Mouse (Mus musculus) lung, embryonic 15.5 days (tissue): ENCODE results near the gene Iglon5. TPM values are rescaled to one million over a fixed set of nuclear protein-coding genes. Genes with fewer than 3 reads are reported as not detected.
A peak's percentile ranks its signal among the peaks of the same experiment; 100 is the strongest.

Source experiments
- ATAC-seq: fragments of 200-750 bp; cut with Nextera tagmentation; 2 replicates; pipeline ENCODE4 v1.8.0; 2017; ENCODE audit warnings: moderate number of reproducible peaks, borderline replicate concordance; ENCODE audit not compliant: low FRiP score, low TSS enrichment; ENCODE audit errors: extremely low read depth
- H3K27ac ChIP-seq: fragments of 300-500 bp; sonication (generic); 2 replicates; pipeline ENCODE4 v1.5.1; 2015; ENCODE audit warnings: moderate library complexity, mild to moderate bottlenecking, inconsistent platforms
- H3K27me3 ChIP-seq: fragments of 300-500 bp; sonication (generic); 2 replicates; pipeline ENCODE4 v1.6.1; 2015; ENCODE audit warnings: inconsistent platforms
- H3K36me3 ChIP-seq: fragments of 300-500 bp; sonication (generic); 2 replicates; pipeline ENCODE4 v1.6.1; 2015; ENCODE audit warnings: inconsistent platforms
- H3K4me1 ChIP-seq: fragments of 300-500 bp; sonication (generic); 2 replicates; pipeline ENCODE4 v1.6.1; 2015; ENCODE audit warnings: inconsistent platforms
- H3K4me2 ChIP-seq: fragments of 300-500 bp; sonication (generic); 2 replicates; pipeline ENCODE4 v1.6.1; 2015; ENCODE audit warnings: inconsistent platforms, mild to moderate bottlenecking, moderate library complexity
- H3K4me3 ChIP-seq: fragments of 300-500 bp; sonication (generic); 2 replicates; pipeline ENCODE4 v1.5.1; 2015; ENCODE audit warnings: mild to moderate bottlenecking, inconsistent platforms
- H3K9ac ChIP-seq: fragments of 300-500 bp; sonication (generic); 2 replicates; pipeline ENCODE4 v1.6.1; 2015; ENCODE audit warnings: inconsistent platforms
- H3K9me3 ChIP-seq: fragments of 300-500 bp; sonication (generic); 2 replicates; pipeline ENCODE4 v1.6.1; 2016; ENCODE audit warnings: inconsistent platforms
- WGBS: fragments of 180-500 bp; shearing (Covaris S2); methylation state at CpG from one replicate; pipeline ENCODE4 v1.1.7; 2015; 5-methylcytosine and 5-hydroxymethylcytosine counted together
- polyA plus RNA-seq: library from polyadenylated mRNA; unstranded; fragments of >200 nt; fragmentation: Nextera tagmentation; extraction: Ambion mirVana; gene quantifications from 2 replicates; pipeline ENCODE4 v1.2.1, GENCODE M21; 2015

Iglon5 gene
- polyA plus RNA-seq, 1 experiment from 2014 or later, result 0.39 TPM

DNA sequence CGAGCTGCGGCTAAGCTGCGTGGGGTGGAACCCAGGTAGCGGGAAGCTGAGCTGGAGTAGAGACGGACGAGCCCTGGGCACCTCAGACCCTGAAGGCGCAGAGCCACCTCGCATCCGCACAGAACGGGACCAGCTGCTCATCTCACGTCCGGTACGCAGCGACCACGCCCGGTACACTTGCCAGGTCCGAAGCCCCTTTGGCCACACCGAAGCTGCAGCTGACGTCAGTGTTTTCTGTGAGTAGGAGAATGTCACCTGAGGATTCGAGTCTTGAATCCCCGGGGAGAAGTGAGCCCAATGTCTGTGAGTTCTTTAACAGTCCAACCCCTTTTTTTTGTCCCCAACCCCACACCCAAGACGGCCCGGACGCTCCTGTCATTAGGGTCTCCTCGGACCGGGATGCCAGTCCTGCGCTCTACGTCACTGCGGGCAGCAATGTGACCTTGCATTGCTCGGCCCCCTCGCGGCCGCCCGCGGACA, 25.0 kb downstream of the Iglon5 start:
- ATAC-seq, result no peak; the same call in 1 of the 2 replicates

DNA sequence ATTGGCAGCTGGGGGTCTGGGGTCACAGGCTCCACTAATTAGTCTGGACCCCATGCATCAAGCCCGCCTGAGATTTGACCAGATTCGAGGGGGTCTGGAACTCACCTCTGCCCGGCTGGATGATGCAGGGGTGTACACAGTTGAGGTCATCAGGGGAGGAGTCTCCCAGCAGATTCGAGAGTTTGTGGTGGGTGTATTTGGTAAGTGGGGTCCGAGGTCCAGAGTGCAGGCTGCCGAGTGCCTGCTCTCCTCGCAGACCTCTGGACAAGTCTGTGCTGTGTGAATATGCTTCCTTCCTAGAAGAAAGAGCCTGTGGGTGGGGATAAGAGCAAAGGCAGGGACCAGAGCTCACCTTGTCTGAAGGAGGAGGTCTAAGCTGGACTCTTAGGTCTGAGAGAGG, 25.9 kb downstream of the Iglon5 start:
- WGBS, result 68% methylated on average over 7 of the region's 7 CpGs
- Histone ChIP-seq H3K4me1 (peaks cover 16% of the 10 kb centered on the region), H3K4me3 (no peak overlapping the region), H3K9ac (no peak overlapping the region), H3K4me2 (no peak overlapping the region), H3K27me3 (peaks cover 9% of the 10 kb centered on the region), H3K27ac (no peak overlapping the region), H3K9me3 (no peaks in the 10 kb centered on the region), H3K36me3 (no peaks in the 10 kb centered on the region)
- no peak for ATAC-seq

More for the DNA sequence above, 25.0 kb downstream of the Iglon5 start:
- H3K4me2 ChIP-seq, result peak overlapping the region; percentile 95
- 6% methylated on average over 35 of the region's 35 CpGs for WGBS
- H3K36me3 ChIP-seq, result no peaks in the 10 kb centered on the region
- no peak overlapping the region for H3K27ac ChIP-seq
- peaks cover 16% of the 10 kb centered on the region for H3K4me1 ChIP-seq
- H3K9me3 ChIP-seq, result no peaks in the 10 kb centered on the region
- peak overlapping the region; percentile 51 for H3K4me3 ChIP-seq
- peaks cover 9% of the 10 kb centered on the region for H3K27me3 ChIP-seq
- H3K9ac ChIP-seq, result peak overlapping the region; percentile 47; the same call in 1 of the 2 replicates

DNA sequence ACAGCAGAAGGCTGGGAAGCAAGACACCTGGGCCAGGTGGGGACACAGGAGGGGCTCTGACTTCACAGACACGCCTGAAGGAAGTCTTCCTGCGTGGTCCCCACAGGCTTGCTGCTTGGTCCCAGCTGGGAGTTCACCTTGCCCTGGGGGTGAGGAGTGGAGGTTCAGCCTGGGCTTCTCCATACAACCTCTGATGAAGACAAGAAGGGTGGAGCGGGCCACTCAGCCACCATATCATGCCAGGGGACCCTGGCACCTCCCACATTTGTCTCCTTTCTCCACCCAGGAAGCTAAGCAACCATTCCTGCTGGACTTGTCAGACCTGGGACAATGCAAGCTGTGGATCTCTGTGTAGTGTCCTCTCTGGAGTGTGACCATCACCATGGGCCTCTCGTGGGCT, 27.0 kb downstream of the Iglon5 start, which contains the start of gene Vsig10l:
Gene Vsig10l, plus strand, starts transcription at position 301 of the 400 bp plus-strand sequence.
- H3K27me3 ChIP-seq, result peaks cover 9% of the 10 kb centered on the region
- H3K4me1 ChIP-seq, result peaks cover 16% of the 10 kb centered on the region
- no peak within 1 kb of the TSS for H3K4me2 ChIP-seq
- H3K36me3 ChIP-seq, result 0 out of 2 replicates have a peak, but pooled peaks cover 3% of the 10 kb centered on the region
- no peaks in the 10 kb centered on the region for H3K9me3 ChIP-seq
- 57% methylated on average over 4 of the region's 4 CpGs for WGBS
- H3K9ac ChIP-seq, result no peak within 1 kb of the TSS
- no peak for ATAC-seq
- H3K4me3 ChIP-seq, result no peak within 1 kb of the TSS
- H3K27ac ChIP-seq, result no peak within 1 kb of the TSS

DNA sequence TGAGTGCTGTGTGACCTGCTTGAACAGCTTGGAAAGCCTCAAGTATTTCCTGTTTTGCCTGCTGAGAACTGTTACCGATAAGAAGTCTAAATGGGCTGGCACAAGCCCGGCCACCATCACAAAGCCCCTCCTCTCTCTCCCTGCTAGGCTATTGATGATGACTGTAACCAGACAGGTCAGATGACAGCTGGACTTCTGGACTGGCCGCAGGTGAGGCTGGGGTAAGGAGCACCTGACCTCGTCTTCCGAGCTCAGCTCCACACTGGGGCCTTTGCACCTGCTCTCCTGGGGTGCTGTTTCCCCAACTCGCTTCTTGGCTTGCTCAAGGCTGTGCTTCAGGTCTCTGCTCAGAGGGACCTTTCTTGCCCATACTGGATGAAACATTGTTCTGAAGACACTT, 35.5 kb downstream of the Iglon5 start:
- Histone ChIP-seq H3K9ac (no peak overlapping the region), H3K4me3 (no peak overlapping the region), H3K9me3 (no peaks in the 10 kb centered on the region), H3K4me2 (no peak overlapping the region), H3K27me3 (no peaks in the 10 kb centered on the region), H3K27ac (no peak overlapping the region), H3K36me3 (peaks cover 54% of the 10 kb centered on the region), H3K4me1 (no peaks in the 10 kb centered on the region)
- WGBS, result 73% methylated on average over 6 of the region's 6 CpGs
- ATAC-seq, result no peak

DNA sequence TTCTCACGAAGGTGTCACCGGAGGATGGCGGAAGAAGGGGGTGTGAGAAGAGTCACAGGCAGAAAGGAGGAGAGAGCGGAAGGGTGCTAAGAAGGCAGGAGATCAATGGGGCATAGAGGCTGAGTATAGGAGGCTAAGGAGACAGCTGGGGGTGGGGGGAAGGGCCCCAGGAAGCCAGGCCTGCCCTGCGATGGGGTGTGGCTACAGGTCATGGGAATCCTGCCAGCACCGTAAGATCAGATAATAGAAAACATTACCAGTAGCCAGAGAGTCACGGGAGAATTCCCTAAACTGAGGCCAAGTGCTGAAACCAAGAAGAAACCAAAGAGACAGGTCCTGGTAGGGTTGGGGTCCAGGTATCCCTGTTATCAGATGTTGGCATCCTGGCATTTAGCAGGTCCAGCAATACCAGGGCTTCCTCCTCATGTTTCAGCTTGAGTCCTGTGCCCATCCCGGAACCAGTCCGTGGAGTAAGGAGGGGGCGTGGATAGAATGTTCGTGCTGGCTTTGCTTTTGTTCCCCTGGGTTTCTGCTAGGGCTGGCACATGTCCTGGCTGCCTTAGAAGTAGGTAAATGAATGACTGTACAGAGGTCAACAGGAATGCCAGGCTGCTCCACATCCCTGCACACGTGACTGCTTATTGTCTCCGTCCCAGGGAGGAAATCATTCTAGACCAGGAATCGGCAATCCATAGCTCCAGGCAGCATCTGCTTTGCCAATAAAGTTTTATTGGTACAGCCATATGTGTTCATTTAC, 36.1 kb downstream of the Iglon5 start:
- ATAC-seq, result no peak
- Histone ChIP-seq H3K36me3 (peaks cover 54% of the 10 kb centered on the region), H3K4me1 (no peaks in the 10 kb centered on the region), H3K4me3 (no peak overlapping the region), H3K27me3 (no peaks in the 10 kb centered on the region), H3K4me2 (no peak overlapping the region), H3K9ac (no peak overlapping the region), H3K9me3 (no peaks in the 10 kb centered on the region), H3K27ac (no peak overlapping the region)
- 79% methylated on average over 14 of the region's 14 CpGs for WGBS

DNA sequence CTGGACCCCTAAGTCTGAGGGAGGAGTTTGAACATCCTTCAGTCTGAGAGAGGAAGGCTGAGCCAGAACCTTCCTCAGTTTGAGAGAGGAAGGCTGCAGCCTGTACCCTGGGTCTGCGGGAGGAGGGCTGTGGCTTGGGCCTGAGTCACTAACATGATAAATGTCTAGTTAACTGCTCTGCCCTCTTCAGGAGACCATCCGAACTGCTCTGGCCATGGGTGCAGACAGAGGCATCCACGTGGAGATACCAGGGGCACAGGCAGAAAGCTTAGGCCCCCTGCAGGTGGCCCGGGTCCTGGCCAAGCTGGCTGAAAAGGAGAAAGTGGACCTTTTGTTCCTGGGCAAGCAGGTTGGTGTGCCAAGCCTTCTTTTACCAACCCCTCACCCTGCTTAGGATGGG, 37.3 kb downstream of the Iglon5 start:
- 39% methylated on average over 4 of the region's 4 CpGs for WGBS
- Histone ChIP-seq H3K9ac (no peak overlapping the region), H3K4me2 (no peak overlapping the region), H3K27ac (no peak overlapping the region), H3K36me3 (peaks cover 49% of the 10 kb centered on the region), H3K4me3 (no peak overlapping the region), H3K27me3 (no peaks in the 10 kb centered on the region), H3K9me3 (no peaks in the 10 kb centered on the region), H3K4me1 (no peaks in the 10 kb centered on the region)
- ATAC-seq, result no peak

DNA sequence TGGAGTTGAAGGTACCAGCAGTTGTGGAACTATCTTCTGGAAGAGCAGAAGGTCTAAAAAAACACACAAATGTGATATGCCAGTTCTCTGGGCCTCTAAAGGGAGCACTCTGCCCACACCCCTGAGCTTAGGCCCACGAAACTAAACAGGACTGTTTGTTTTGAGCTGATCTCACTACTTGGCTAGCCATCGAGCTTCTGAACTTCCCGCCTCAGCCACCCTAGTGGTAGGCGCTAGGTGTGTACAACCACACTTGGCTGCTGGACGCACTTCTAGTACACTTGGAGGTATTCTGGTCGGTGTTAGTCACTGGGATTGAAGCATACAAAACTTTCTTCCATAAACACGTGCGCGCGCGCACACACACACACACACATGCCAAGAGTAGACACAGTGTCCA, 38.1 kb downstream of the Iglon5 start:
- H3K9me3 ChIP-seq, result no peaks in the 10 kb centered on the region
- no peaks in the 10 kb centered on the region for H3K4me1 ChIP-seq
- no peak overlapping the region for H3K4me3 ChIP-seq
- H3K9ac ChIP-seq, result no peak overlapping the region
- no peak for ATAC-seq
- no peak overlapping the region for H3K27ac ChIP-seq
- no peaks in the 10 kb centered on the region for H3K27me3 ChIP-seq
- no peak overlapping the region for H3K4me2 ChIP-seq
- peaks cover 40% of the 10 kb centered on the region for H3K36me3 ChIP-seq
- WGBS, result 92% methylated on average over 11 of the region's 11 CpGs

DNA sequence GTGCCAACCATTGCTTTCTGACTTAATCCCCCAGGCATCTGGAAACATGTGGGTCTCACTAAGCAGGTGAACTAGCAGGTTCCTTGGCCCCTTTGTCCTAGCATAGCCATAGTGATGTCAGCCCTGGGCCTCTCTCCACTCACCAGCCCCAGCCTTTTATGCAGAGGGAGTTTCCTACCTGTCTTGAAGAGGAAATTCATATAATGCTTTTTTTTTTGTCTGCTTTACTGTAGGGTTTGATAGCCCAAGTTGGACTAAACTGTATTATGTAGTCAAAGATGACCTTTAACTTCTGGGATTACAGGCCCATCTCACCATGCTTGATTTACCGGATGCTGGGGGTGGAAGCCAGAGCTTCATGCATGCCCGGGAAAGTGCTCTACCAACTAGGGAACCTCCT, 40.1 kb downstream of the Iglon5 start:
- no peak for ATAC-seq
- Histone ChIP-seq H3K4me2 (no peak overlapping the region), H3K4me1 (peaks cover 5% of the 10 kb centered on the region), H3K36me3 (peaks cover 23% of the 10 kb centered on the region), H3K27ac (no peak overlapping the region), H3K9ac (no peak overlapping the region), H3K4me3 (no peak overlapping the region), H3K27me3 (no peaks in the 10 kb centered on the region), H3K9me3 (no peaks in the 10 kb centered on the region)
- WGBS, result 95% methylated on average over 2 of the region's 2 CpGs

DNA sequence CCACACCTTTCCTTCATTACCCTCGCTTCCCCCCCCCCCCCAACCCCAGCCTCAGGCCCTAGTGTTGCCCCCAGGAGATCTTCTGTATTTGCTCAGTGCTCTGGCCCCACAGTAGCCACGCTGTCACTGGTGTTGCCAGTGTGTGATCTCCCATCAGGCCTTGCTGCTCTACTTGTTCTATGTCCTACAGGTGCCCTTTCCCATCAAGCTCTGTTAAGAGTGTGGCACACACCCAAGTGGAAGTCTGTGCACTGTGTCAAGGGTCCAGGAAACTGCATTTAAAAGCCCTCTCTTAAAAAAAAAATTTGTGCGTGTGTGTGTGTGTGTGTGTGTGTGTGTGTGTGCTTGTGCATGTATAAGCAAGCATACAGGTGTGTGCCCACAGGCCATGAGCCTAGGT, 41.6 kb downstream of the Iglon5 start:
- no peak overlapping the region for H3K4me2 ChIP-seq
- no peak overlapping the region for H3K4me3 ChIP-seq
- ATAC-seq, result no peak
- no peaks in the 10 kb centered on the region for H3K27me3 ChIP-seq
- H3K36me3 ChIP-seq, result peaks cover 9% of the 10 kb centered on the region
- H3K9ac ChIP-seq, result no peak overlapping the region
- 69% methylated on average over 3 of the region's 3 CpGs for WGBS
- H3K4me1 ChIP-seq, result peaks cover 11% of the 10 kb centered on the region
- H3K9me3 ChIP-seq, result no peaks in the 10 kb centered on the region
- H3K27ac ChIP-seq, result no peak overlapping the region

DNA sequence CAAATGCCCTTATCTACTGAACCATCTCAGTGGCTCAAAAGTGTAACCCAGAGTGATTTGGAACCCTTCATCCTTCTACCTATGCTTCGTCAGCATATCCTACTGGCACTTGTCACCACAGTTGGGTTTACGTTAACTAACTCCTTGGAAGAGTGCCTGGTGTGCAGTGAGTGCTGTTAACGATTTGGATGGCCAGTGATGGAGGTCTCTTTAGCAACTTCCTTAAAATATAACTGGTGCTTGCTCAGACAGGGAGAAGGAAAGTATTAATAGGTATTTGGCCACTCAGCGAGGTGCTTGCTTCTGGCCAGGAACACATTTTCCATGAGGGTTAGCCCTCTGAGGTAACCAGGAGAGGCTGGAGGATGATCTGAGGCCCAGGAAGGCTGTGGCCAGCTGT, 42.1 kb downstream of the Iglon5 start:
- peaks cover 14% of the 10 kb centered on the region for H3K4me1 ChIP-seq
- no peaks in the 10 kb centered on the region for H3K27me3 ChIP-seq
- no peak overlapping the region for H3K4me3 ChIP-seq
- 76% methylated on average over 4 of the region's 4 CpGs for WGBS
- H3K27ac ChIP-seq, result no peak overlapping the region
- ATAC-seq, result no peak
- no peak overlapping the region for H3K4me2 ChIP-seq
- H3K9ac ChIP-seq, result no peak overlapping the region
- peaks cover 6% of the 10 kb centered on the region for H3K36me3 ChIP-seq
- no peaks in the 10 kb centered on the region for H3K9me3 ChIP-seq

DNA sequence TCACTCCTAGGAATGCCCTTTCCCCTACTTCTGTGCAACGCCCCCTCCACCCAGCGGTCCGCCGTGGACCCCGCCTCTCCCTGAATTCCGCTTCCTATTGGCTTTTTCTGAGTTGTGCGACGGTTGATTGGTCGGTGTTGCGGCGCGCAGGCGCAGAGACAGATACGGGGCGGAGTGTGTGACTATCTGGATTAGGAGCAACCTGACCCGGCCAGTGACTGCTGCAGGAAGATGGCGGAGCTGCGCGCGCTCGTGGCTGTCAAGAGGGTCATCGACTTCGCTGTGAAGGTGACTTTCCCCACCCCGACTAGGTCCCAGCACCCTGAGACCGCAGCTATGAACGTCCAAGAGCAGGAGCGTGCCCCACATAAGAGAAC, 46.0 kb downstream of the Iglon5 start, which contains the start of the genes Etfb and Gm45233:
Gene Etfb, plus strand, starts transcription at position 167 of the 377 bp plus-strand sequence.
Gene Gm45233, plus strand, starts transcription at position 212 of the 377 bp plus-strand sequence.
- peak within 1 kb of the TSS; percentile 98 for H3K27ac ChIP-seq
- H3K4me3 ChIP-seq, result peak within 1 kb of the TSS; percentile 54
- 0% methylated on average over 27 of the region's 27 CpGs for WGBS
- no peaks in the 10 kb centered on the region for H3K9me3 ChIP-seq
- peak within 1 kb of the TSS; percentile 84 for H3K4me2 ChIP-seq
- H3K9ac ChIP-seq, result peak within 1 kb of the TSS; percentile 54
- peaks cover 19% of the 10 kb centered on the region for H3K4me1 ChIP-seq
- H3K36me3 ChIP-seq, result no peaks in the 10 kb centered on the region
- peak; percentile 97 for ATAC-seq
- no peaks in the 10 kb centered on the region for H3K27me3 ChIP-seq

DNA sequence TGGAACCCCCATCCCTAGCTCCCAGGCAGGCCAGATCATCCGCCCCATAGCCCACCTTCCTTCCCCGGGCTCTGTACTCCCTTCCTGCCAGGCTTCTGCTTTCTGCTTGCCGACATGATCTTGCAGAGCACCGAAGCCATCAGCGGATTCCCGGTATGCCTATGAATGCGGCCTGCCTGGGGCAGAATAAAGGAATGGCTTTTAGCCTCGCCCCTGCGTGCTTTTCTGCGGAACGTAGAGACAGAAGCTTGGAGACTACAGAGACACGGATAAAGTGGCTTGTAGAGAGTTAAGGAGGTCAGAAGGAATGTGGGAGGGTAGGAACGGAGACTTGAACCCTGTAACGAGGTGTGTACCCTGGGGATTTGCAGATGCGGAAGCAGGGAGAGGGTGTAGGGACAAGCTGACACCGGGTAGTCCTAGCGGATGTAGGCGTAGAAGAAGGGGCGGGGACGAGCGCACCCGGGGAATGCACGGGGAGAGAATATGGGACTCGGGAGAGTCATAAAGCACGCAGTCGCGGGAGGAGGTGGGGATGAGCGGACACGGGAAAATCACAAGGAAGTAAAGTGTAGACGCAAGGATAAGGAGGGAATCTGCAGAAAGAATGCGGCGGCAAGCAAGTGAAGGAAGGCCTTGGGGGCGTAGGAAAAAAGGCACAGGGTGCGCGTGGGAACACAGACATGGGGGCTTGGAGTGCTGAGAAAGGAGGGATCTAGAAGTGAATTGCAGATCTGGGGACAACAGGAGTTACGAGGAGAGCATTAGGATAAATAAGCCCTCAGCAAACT, 46.6 kb downstream of the Iglon5 start:
- peak overlapping the region; percentile 50 for H3K9ac ChIP-seq
- peaks cover 19% of the 10 kb centered on the region for H3K4me1 ChIP-seq
- ATAC-seq, result peak; percentile 93
- no peaks in the 10 kb centered on the region for H3K36me3 ChIP-seq
- peak overlapping the region; percentile 84 for H3K4me2 ChIP-seq
- no peaks in the 10 kb centered on the region for H3K27me3 ChIP-seq
- no peaks in the 10 kb centered on the region for H3K9me3 ChIP-seq
- peak overlapping the region; percentile 54 for H3K4me3 ChIP-seq
- 2% methylated on average over 36 of the region's 36 CpGs for WGBS
- peak overlapping the region; percentile 98 for H3K27ac ChIP-seq
